Mouse (Mus musculus): ENCODE data around the gene Ccl27b. TPM values are rescaled to one million over a fixed set of nuclear protein-coding genes. Genes with fewer than 3 reads are reported as not detected.
"Not testable (repeated sequence)": the region's sequence is repeated elsewhere in the genome, so short reads cannot be mapped to it uniquely, and the experiment has no call there.

Ccl27b gene
- not detected in 2 replicates for polyA plus RNA-seq (2012; ENCODE audit: insufficient read depth, insufficient read length, low replicate concordance, missing spikeins)

GRCm38 (mm10) chr4:42654951-42655350 lies at the start of gene Ccl27b:
Gene Ccl27b (plus strand): TSS chr4:42655251.
- H3K4me3 ChIP-seq (ENCODE audit: insufficient read depth, low read depth, low read length); H3K4me1 ChIP-seq (ENCODE audit: control insufficient read depth, insufficient read depth, low read length); H3K27ac ChIP-seq (ENCODE audit: insufficient read depth, low read depth, low read length): not testable (repeated sequence)
- WGBS = no CpG with 5 or more reads among the region's 9 CpGs

- not testable (repeated sequence) for H3K4me3 ChIP-seq (ENCODE audit: insufficient read depth, low read depth, low read length); H3K27ac ChIP-seq (ENCODE audit: insufficient read depth, low read depth, low read length); H3K4me1 ChIP-seq (ENCODE audit: control insufficient read depth, insufficient read depth, low read length)
- no CpG with 5 or more reads among the region's 5 CpGs for WGBS
Observed at GRCm38 (mm10) chr4:42611895-42612294, 43.2 kb upstream of the Ccl27b start, which contains the start of gene Gm10591. Gene Gm10591 (plus strand): TSS chr4:42612195.

- H3K4me3 ChIP-seq (ENCODE audit: insufficient read depth, low read depth, low read length); H3K4me1 ChIP-seq (ENCODE audit: control insufficient read depth, insufficient read depth, low read length); H3K27ac ChIP-seq (ENCODE audit: insufficient read depth, low read depth, low read length): not testable (repeated sequence)
- WGBS = no CpG with 5 or more reads among the region's 8 CpGs
Observed at GRCm38 (mm10) chr4:42629419-42629818, 25.6 kb upstream of the Ccl27b start, which contains the start of gene Gm2564. Gene Gm2564 (plus strand): TSS chr4:42629719.

- WGBS = no CpG with 5 or more reads among the region's 3 CpGs
- not testable (repeated sequence) for H3K4me1 ChIP-seq (ENCODE audit: control insufficient read depth, insufficient read depth, low read length); H3K4me3 ChIP-seq (ENCODE audit: insufficient read depth, low read depth, low read length); H3K27ac ChIP-seq (ENCODE audit: insufficient read depth, low read depth, low read length)
Observed at GRCm38 (mm10) chr4:42661793-42662192, 6.7 kb downstream of the Ccl27b start, which contains the start of gene Il11ra2. Gene Il11ra2 (minus strand): TSS chr4:42661893.

- H3K4me3 ChIP-seq (ENCODE audit: insufficient read depth, low read depth, low read length); H3K4me1 ChIP-seq (ENCODE audit: control insufficient read depth, insufficient read depth, low read length); H3K27ac ChIP-seq (ENCODE audit: insufficient read depth, low read depth, low read length): not testable (repeated sequence)
- WGBS = no CpG with 5 or more reads among the region's 4 CpGs
Observed at GRCm38 (mm10) chr4:42675415-42675814, 20.4 kb downstream of the Ccl27b start.

GRCm38 (mm10) chr4:42679365-42679764 lies 24.3 kb downstream of the Ccl27b start:
- H3K27ac ChIP-seq (ENCODE audit: insufficient read depth, low read depth, low read length); H3K4me1 ChIP-seq (ENCODE audit: control insufficient read depth, insufficient read depth, low read length); H3K4me3 ChIP-seq (ENCODE audit: insufficient read depth, low read depth, low read length): not testable (repeated sequence)
- no CpG with 5 or more reads among the region's 7 CpGs for WGBS

- H3K27ac ChIP-seq (ENCODE audit: insufficient read depth, low read depth, low read length); H3K4me3 ChIP-seq (ENCODE audit: insufficient read depth, low read depth, low read length); H3K4me1 ChIP-seq (ENCODE audit: control insufficient read depth, insufficient read depth, low read length): not testable (repeated sequence)
- WGBS = no CpG with 5 or more reads among the region's 32 CpGs
Observed at GRCm38 (mm10) chr4:42680374-42681356, 25.6 kb downstream of the Ccl27b start.

GRCm38 (mm10) chr4:42681473-42682182 lies 26.6 kb downstream of the Ccl27b start:
- H3K4me3 ChIP-seq (ENCODE audit: insufficient read depth, low read depth, low read length); H3K27ac ChIP-seq (ENCODE audit: insufficient read depth, low read depth, low read length); H3K4me1 ChIP-seq (ENCODE audit: control insufficient read depth, insufficient read depth, low read length): not testable (repeated sequence)
- no CpG with 5 or more reads among the region's 66 CpGs for WGBS

GRCm38 (mm10) chr4:42682183-42682524 lies 27.1 kb downstream of the Ccl27b start:
- H3K4me1 ChIP-seq (ENCODE audit: control insufficient read depth, insufficient read depth, low read length); H3K4me3 ChIP-seq (ENCODE audit: insufficient read depth, low read depth, low read length); H3K27ac ChIP-seq (ENCODE audit: insufficient read depth, low read depth, low read length): not testable (repeated sequence)
- WGBS = no CpG with 5 or more reads among the region's 18 CpGs

Other genes with a start within 250 kb of the Ccl27b start
- gene Gm21586, start 215.9 kb upstream of the Ccl27b start, polyA plus RNA-seq (2012; ENCODE audit: insufficient read depth, insufficient read length, low replicate concordance, missing spikeins) = not detected in 2 replicates
- not detected in 2 replicates for gene Gm2163, start 188.5 kb upstream of the Ccl27b start, polyA plus RNA-seq (2012; ENCODE audit: insufficient read depth, insufficient read length, low replicate concordance, missing spikeins)
- gene Fam205a2, start 127.1 kb upstream of the Ccl27b start, polyA plus RNA-seq (2012; ENCODE audit: insufficient read depth, insufficient read length, low replicate concordance, missing spikeins) = not detected in 2 replicates
- gene Gm10591, start 43.1 kb upstream of the Ccl27b start, polyA plus RNA-seq (2012; ENCODE audit: insufficient read depth, insufficient read length, low replicate concordance, missing spikeins) = not detected in 2 replicates
- gene Gm2564, start 25.5 kb upstream of the Ccl27b start, polyA plus RNA-seq (2012; ENCODE audit: insufficient read depth, insufficient read length, low replicate concordance, missing spikeins) = not detected in 2 replicates
- not detected in 2 replicates for gene Il11ra2, start 6.6 kb downstream of the Ccl27b start, polyA plus RNA-seq (2012; ENCODE audit: insufficient read depth, insufficient read length, low replicate concordance, missing spikeins)
- gene 4930578G10Rik, start 80.3 kb downstream of the Ccl27b start, polyA plus RNA-seq (2012; ENCODE audit: insufficient read depth, insufficient read length, low replicate concordance, missing spikeins) = not detected in 2 replicates
- gene Ccl19, start 101.3 kb downstream of the Ccl27b start, polyA plus RNA-seq (2012; ENCODE audit: insufficient read depth, insufficient read length, low replicate concordance, missing spikeins) = not detected in 2 replicates
- gene Ccl21a, start 118.7 kb downstream of the Ccl27b start, polyA plus RNA-seq (2012; ENCODE audit: insufficient read depth, insufficient read length, low replicate concordance, missing spikeins) = not detected in 2 replicates
- not detected in 2 replicates for gene Fam205a1, start 198.6 kb downstream of the Ccl27b start, polyA plus RNA-seq (2012; ENCODE audit: insufficient read depth, insufficient read length, low replicate concordance, missing spikeins)
- not detected in 2 replicates for gene Gm12394, start 201.5 kb downstream of the Ccl27b start, polyA plus RNA-seq (2012; ENCODE audit: insufficient read depth, insufficient read length, low replicate concordance, missing spikeins)
- gene Fam205c, start 219.0 kb downstream of the Ccl27b start, polyA plus RNA-seq (2012; ENCODE audit: insufficient read depth, insufficient read length, low replicate concordance, missing spikeins) = not detected in 2 replicates

All from olfactory bulb, adult 2 months (tissue).